Mouse (Mus musculus) right cerebral cortex, postnatal 14 days (tissue): ENCODE results near the gene Olfr1349.
"Not testable (repeated sequence)": the region's sequence is repeated elsewhere in the genome, so short reads cannot be mapped to it uniquely, and the experiment has no call there.

Experiments
- DNase-seq: peaks from one replicate; pipeline ENCODE4 v3.0.0; 2022

Olfr1349 gene

GRCm38 (mm10) chr7:6522850-6523249 lies at the start of gene Olfr1349:
TSS of gene Olfr1349 (minus strand) at chr7:6522950.
- DNase-seq: no peak

GRCm38 (mm10) chr7:6564541-6564940 lies 41.8 kb upstream of the Olfr1349 start, which contains the start of gene Olfr1350:
TSS of gene Olfr1350 (plus strand) at chr7:6564841.
- no peak for DNase-seq

- DNase-seq: peak; percentile 8
Observed at GRCm38 (mm10) chr7:6526141-6526540, 3.4 kb upstream of the Olfr1349 start.

DNA sequence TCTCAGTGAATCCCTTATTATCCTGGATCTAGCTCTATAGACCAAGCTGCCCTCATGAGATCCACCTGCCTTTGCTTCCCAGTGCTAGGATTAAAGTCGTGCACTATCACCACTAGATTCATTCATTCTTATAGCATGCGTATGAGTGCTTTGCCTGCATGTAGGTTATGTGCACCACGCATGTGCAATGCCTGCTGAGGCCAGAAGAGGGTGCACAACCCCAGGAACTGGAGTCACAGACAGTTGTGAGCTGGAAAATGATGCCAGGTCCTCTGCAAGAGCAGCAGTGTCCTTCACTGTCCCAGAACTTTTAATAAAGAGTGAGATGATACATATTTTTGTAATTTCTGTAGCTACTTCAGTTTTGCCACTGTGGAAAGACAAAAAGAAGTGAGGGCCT lies 2.3 kb upstream of the Olfr1349 start:
- DNase-seq: no peak

GRCm38 (mm10) chr7:6521666-6522065 lies 1.1 kb downstream of the Olfr1349 start:
- DNase-seq: no peak

DNA sequence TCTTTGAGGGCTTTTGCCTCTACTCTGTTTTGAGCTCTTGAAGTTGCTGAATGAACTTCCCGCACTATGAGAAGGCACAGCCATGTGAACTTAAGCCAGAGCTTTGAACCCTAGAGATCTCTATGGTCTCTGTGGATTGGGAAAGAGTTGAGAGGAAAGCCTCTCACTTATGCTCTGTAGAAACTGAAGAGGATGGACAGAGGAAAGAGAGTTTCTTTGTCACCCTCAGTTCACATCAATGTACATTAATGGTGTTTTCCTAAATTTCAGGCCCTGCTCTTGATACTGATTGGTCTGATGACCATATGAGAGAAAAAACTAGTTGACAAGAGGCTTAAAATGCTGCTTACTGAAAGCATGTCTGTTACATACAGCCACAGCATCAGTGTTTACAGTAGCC lies 14.1 kb downstream of the Olfr1349 start, which contains the start of gene Olfr1348:
Gene Olfr1348 (minus strand): TSS at position 101 of the 400 bp plus-strand sequence.
- DNase-seq: no peak

GRCm38 (mm10) chr7:6499655-6500054 lies 23.1 kb downstream of the Olfr1349 start, which contains the start of gene Olfr1347:
TSS of gene Olfr1347 (minus strand) at chr7:6499755.
- no peak for DNase-seq

GRCm38 (mm10) chr7:6486841-6487240 lies 35.9 kb downstream of the Olfr1349 start, which contains the start of gene Olfr5:
TSS of gene Olfr5 (minus strand) at chr7:6486941.
- no peak for DNase-seq

- not testable (repeated sequence) for DNase-seq
Observed at GRCm38 (mm10) chr7:6477633-6478032, 45.1 kb downstream of the Olfr1349 start.

DNA sequence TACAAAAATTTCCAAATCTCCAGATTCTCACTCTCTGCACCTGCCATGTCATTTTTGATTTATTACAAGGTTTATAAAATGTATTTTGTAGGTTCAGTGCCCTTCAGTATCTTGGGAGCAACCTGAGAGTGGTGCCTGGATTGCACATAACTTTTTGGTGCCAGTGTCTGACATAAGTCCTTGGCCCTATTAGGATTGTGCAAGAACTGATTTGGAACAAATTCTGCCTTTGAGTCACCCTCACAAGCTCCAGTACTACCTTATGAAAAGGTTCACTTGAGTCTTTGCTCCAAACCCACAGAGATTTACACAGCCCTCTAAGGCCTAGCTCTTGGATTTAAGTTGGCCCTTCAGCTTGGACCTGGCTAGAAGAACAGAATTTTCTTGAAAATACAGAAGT lies 55.8 kb downstream of the Olfr1349 start, which contains the start of gene Olfr1346:
Gene Olfr1346 (plus strand): TSS at position 151 of the 400 bp plus-strand sequence.
- no peak for DNase-seq
